Mouse (Mus musculus) heart, postnatal 10 days (tissue): Measurements from ENCODE around the gene Svs1. TPM values are rescaled to one million over a fixed set of nuclear protein-coding genes. Genes with fewer than 3 reads are reported as not detected.

ENCODE experiments used
- total RNA-seq, 2 experiments: library from RNA; stranded (reverse); gene quantifications; 2 replicates each; pipeline ENCODE4 v1.2.3; 2021

Gene Svs1
- total RNA-seq, 2 experiments from 2014 or later: not detected

Other genes starting within 250 kb of the Svs1 start
- gene Gimap1, start 247.8 kb upstream of the Svs1 start, total RNA-seq: 10 to 100 TPM; 19.1 to 20.3 TPM
- 10 to 100 TPM; 10.1 to 13.3 TPM for gene Gimap5, start 240.7 kb upstream of the Svs1 start, total RNA-seq
- gene Gimap3, start 216.0 kb upstream of the Svs1 start, total RNA-seq: under 1 TPM; 0.45 to 0.72 TPM
- gene Tmem176a, start 145.9 kb upstream of the Svs1 start, total RNA-seq: 10 to 100 TPM; 22.4 to 27.5 TPM
- 10 to 100 TPM; 72.1 to 81.8 TPM for gene Tmem176b, start 145.4 kb upstream of the Svs1 start, total RNA-seq
- gene Aoc1, start 114.0 kb upstream of the Svs1 start, total RNA-seq: not detected
- not detected for gene 1600015I10Rik, start 57.0 kb upstream of the Svs1 start, total RNA-seq
- gene Doxl2, start 11.9 kb upstream of the Svs1 start, total RNA-seq: not detected
- gene Gpnmb, start 49.7 kb downstream of the Svs1 start, total RNA-seq: under 1 TPM; 0.43 to 0.52 TPM
- gene Malsu1, start 86.9 kb downstream of the Svs1 start, total RNA-seq: 10 to 100 TPM; 33.1 to 35.1 TPM
- 1 to 10 TPM; 4.3 to 4.5 TPM for gene Igf2bp3, start 228.1 kb downstream of the Svs1 start, total RNA-seq